21 mouse cellular contexts compared by ENCODE assay signal in genomic region chr7:68199609-68200008, GRCm38 (mm10).
A peak's percentile ranks its signal among the peaks of the same experiment; 100 is the strongest.
DNase-seq lines count a peak whose midpoint lies in the region; ATAC-seq lines count a peak whose summit lies in the region.
"Had no signal": no experiment of that assay in that cellular context is flagged by ENCODE, and none has a peak within 500 bp of the region (broad histone marks: within the 10 kb centered on the region; RNA-seq: fewer than 3 reads in every experiment).

No protein-coding gene starts in this region.

- 0 out of 2 replicates have a peak, but pooled peaks have one; percentile 21 for ATAC-seq in liver, embryonic 12.5 days
- ATAC-seq in liver, embryonic 11.5 days (replicated peaks; ENCODE audit: low FRiP score) = no peak
- peak; percentile 27 for ATAC-seq in granulocyte monocyte progenitor cell, adult 5-6 weeks (replicated peaks; ENCODE audit: poor library complexity, severe bottlenecking)
- peak; percentile 69 for ATAC-seq in megakaryocyte progenitor cell, adult 5-6 weeks (replicated peaks; ENCODE audit: poor library complexity)
- ATAC-seq in megakaryocyte-erythroid progenitor cell, adult 5-6 weeks (replicated peaks; ENCODE audit: low FRiP score, low TSS enrichment, poor library complexity, severe bottlenecking) = peak; percentile 65; the same call in 1 of the 2 replicates
- ATAC-seq: activated CD4-positive, CD25-positive, alpha-beta regulatory T cell, adult 4 months; CD4-positive, CD25-positive, alpha-beta regulatory T cell, adult 4 months; Patski had no signal

- H3K9ac ChIP-seq in liver, embryonic 12.5 days = no peak overlapping the region
- H3K9ac ChIP-seq in liver, embryonic 11.5 days (ENCODE audit: low read depth, low read length) = no peak overlapping the region

- no peak for DNase-seq in liver, embryonic 11.5 days (ENCODE audit: low spot score)
- no peak for DNase-seq in gastrocnemius, adult 8-10 months (ENCODE audit: low spot score in 2 of 2)
- no peak for DNase-seq in B cell, adult 2 months
- DNase-seq in urinary bladder, postnatal 4 days (ENCODE audit: low spot score in 2 of 2) = no peak
- DNase-seq: adrenal gland, adult 2 months; adrenal gland, adult 8-10 months; adrenal gland, postnatal 10 days; adrenal gland, postnatal 14 days; adrenal gland, postnatal 25 days; adrenal gland, postnatal 36 days; cerebellum, adult 11 months; cerebellum, adult 11-12 months; cerebellum, adult 18-20 months had no signal

- H3K27me3 ChIP-seq in liver, embryonic 12.5 days (replicated peaks) = no peaks in the 10 kb centered on the region
- H3K27me3 ChIP-seq in liver, embryonic 11.5 days (replicated peaks; ENCODE audit: control insufficient read depth, insufficient read depth, low read length) = no peaks in the 10 kb centered on the region
- H3K27me3 ChIP-seq: CH12.LX, Patski had no signal

- no peak overlapping the region for H3K4me2 ChIP-seq in liver, embryonic 12.5 days
- no peak overlapping the region for H3K4me2 ChIP-seq in liver, embryonic 11.5 days

- 88% methylated on average over 7 of the region's 7 CpGs for WGBS in liver, embryonic 12.5 days (ENCODE audit: insufficient replicate concordance)
- WGBS in liver, embryonic 11.5 days = 88% methylated on average over 7 of the region's 7 CpGs

- H3K9me3 ChIP-seq in liver, embryonic 12.5 days (replicated peaks) = no peaks in the 10 kb centered on the region
- H3K9me3 ChIP-seq in liver, embryonic 11.5 days (ENCODE audit: control insufficient read depth, low read length) = no peaks in the 10 kb centered on the region

- H3K4me1 ChIP-seq in liver, embryonic 12.5 days = peaks cover 17% of the 10 kb centered on the region
- H3K4me1 ChIP-seq in liver, embryonic 11.5 days (replicated peaks; ENCODE audit: control insufficient read depth, insufficient read depth, low read length) = no peaks in the 10 kb centered on the region

- no peak overlapping the region for H3K4me3 ChIP-seq in liver, embryonic 12.5 days
- H3K4me3 ChIP-seq in liver, embryonic 11.5 days (ENCODE audit: low read depth, low read length) = no peak overlapping the region

- H3K27ac ChIP-seq in liver, embryonic 12.5 days = no peak overlapping the region
- no peak overlapping the region for H3K27ac ChIP-seq in liver, embryonic 11.5 days (ENCODE audit: low read depth, low read length)

- peaks cover 93% of the 10 kb centered on the region for H3K36me3 ChIP-seq in liver, embryonic 12.5 days
- H3K36me3 ChIP-seq in liver, embryonic 11.5 days (ENCODE audit: control insufficient read depth, insufficient read depth, low read length) = peaks cover 18% of the 10 kb centered on the region
